Mouse (Mus musculus) urinary bladder, postnatal 14 days (tissue): ENCODE results near the gene Rasl2-9.
"Not testable (repeated sequence)": the region's sequence is repeated elsewhere in the genome, so short reads cannot be mapped to it uniquely, and the experiment has no call there.

Source experiments
- DNase-seq: peaks from one replicate; pipeline ENCODE4 v3.0.0; 2021; ENCODE audit warnings: low spot score

The Rasl2-9 gene

DNA sequence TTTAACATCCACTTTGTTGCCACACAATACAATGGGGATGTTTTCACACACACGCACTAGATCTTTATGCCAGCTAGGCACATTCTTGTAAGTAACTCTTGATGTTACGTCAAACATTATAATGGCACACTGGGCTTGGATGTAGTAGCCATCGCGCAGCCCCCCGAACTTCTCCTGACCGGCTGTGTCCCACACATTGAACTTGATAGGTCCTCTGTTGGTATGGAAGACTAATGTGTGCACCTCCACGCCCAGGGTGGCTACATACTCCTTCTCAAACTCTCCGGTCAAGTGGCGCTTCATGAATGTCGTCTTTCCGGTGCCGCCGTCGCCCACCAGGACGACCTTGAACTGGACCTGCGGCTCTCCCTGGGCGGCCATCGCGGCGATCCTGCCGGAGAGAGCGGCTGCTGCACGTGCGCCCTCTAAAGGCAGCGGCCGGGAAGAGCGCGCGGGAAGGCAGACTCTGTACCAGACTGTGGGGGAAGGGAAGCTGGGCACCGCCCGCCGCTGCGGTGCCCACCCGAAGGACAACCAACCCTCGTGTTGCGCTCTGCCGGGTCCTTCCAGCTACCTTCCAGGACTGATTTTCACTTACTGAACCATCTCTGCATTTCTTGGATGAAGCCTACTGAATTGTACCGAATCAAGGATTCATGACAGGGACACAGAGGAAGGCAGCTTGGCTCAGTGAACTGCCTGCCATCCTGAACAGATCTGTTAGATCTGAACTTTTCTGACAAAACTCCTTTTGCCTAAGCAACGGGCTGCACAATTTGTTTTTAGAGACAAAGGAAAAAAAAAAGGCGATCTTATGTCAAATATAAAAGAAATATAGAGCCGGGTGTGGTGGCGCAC lies at the start of gene Rasl2-9:
Rasl2-9 (minus strand) TSS at position 402 of the 858 bp plus-strand sequence.
- DNase-seq = peak; percentile 75

- DNase-seq = not testable (repeated sequence)
Observed at GRCm38 (mm10) chr7:5149570-5149969, 23.8 kb upstream of the Rasl2-9 start, which contains the start of gene Vmn1r55. TSS of gene Vmn1r55 (minus strand) at chr7:5149670.

- DNase-seq = no peak
Observed at GRCm38 (mm10) chr7:5125078-5125477, 672 bp downstream of the Rasl2-9 start.

- no peak for DNase-seq
Observed at GRCm38 (mm10) chr7:5116850-5117249, 8.9 kb downstream of the Rasl2-9 start, which contains the start of gene Rfpl4. TSS of gene Rfpl4 (minus strand) at chr7:5116950.

GRCm38 (mm10) chr7:5112701-5113100 lies 13.0 kb downstream of the Rasl2-9 start:
- no peak for DNase-seq

- DNase-seq = no peak
Observed at GRCm38 (mm10) chr7:5109301-5109700, 16.4 kb downstream of the Rasl2-9 start.

- DNase-seq = no peak
Observed at GRCm38 (mm10) chr7:5108272-5108671, 17.5 kb downstream of the Rasl2-9 start.

DNA sequence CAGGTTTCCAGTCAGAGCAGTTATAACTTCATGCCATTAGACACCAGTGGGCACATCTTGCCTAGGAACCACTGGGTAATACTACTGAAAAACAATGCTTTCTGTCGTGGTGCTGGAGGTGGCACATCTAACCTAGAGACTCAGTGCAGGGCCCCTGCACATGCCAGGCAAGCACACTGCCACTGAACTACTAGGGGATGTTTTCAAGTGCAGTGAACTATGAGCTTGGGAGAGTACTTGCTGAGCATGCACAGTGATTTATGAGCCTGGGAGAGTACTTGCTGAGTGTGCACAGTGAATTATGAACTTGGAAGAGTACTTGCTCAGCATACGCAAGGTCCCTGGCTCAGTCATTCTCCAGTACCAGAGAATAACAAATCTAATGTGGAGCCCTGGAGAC lies 23.2 kb downstream of the Rasl2-9 start:
- DNase-seq = no peak

GRCm38 (mm10) chr7:5101066-5101663 lies 24.6 kb downstream of the Rasl2-9 start:
- no peak for DNase-seq

DNA sequence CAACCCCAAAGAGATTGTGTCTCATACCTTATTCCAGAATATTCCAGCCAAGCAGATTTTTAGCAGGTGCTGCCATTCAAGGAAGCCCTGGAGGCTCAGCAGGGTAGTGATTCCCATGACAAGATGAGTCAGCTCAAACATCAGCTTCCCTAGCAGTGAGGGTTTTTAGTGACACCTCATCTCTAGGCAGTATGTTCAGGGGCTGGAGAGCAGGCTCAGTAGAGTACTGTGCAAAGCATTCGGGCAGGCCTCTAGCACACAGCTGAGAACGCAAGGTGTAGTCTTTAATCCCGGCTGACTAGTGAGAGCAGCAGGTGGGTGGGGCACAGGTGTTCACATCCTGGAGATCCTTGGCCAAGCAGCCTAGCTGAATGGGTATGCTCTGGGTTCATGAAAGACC lies 26.0 kb downstream of the Rasl2-9 start:
- DNase-seq = no peak

GRCm38 (mm10) chr7:5098769-5099168 lies 27.0 kb downstream of the Rasl2-9 start:
- no peak for DNase-seq

- no peak for DNase-seq
Observed at GRCm38 (mm10) chr7:5092831-5093510, 32.8 kb downstream of the Rasl2-9 start.

- DNase-seq = no peak
Observed at GRCm38 (mm10) chr7:5092381-5092780, 33.4 kb downstream of the Rasl2-9 start.

DNA sequence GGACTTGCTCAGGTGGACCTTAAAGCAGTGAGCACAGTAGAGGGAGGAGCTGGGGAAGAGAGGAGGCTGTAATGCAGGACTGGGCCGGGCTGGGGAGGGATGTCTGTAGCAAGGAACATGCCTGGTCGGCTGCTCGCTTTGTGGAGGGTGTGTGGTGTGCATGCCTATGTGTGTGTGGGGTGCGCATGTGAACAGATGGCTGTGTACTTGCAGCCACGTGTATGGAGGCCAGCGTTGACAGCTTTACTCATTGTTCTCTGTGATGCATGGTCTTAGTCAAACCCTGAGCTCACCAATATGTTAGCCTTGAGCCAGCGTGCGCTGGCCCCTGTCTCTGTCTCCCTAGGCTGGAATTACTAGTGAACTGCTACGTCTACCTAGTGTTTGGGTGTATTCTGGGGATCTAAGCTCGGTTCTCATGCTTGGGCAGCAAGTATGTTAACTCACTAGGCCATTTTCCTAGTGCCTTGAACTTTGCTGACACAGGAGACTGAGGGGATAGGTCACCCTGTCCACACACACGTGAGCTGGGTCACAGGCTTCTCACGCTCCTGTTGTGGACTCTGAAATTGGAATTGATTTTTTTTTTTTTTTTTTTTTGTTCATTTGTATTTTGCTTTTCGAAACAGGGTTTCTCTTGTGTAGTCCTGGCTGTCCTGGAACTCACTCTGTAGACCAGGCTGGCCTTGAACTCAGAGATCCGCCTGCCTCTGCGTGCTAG lies 34.6 kb downstream of the Rasl2-9 start:
- DNase-seq = no peak

DNA sequence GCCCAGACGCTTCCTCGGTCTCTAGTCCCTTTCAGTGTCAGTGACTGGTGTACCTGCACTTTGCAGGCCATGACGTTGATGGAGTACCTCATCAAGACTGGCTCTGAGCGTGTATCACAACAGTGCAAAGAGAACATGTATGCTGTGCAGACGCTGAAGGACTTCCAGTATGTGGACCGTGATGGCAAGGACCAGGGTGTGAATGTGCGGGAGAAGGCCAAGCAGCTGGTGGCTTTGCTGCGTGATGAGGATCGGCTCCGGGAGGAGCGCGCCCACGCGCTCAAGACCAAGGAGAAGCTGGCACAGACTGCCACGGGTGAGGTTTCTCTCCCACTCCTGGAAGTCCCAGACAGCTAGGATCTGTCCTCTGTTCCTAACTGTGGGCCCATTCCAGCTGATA lies 35.9 kb downstream of the Rasl2-9 start:
- DNase-seq = no peak

- DNase-seq = no peak
Observed at GRCm38 (mm10) chr7:5087886-5088285, 37.9 kb downstream of the Rasl2-9 start.

- no peak for DNase-seq
Observed at GRCm38 (mm10) chr7:5086921-5087440, 38.8 kb downstream of the Rasl2-9 start.

DNA sequence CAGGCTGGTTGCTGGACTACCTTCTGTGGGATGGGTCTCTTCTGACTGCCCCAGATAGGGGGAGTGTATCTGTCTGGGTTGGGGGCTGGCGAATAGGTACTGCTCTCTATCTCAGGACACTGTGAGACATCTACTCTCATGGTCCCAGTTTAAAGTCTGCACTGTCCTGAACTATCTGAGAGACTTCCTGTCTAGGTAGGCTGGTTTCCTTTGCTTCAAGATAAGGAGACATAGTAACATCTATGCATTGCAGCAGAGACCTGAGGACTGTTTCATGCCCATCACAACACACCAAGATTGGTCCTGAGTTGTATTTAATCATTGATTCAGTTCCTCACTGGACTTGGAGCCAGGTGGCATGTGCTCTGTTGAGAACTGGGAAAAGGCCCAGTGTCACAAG lies 40.2 kb downstream of the Rasl2-9 start:
- no peak for DNase-seq

DNA sequence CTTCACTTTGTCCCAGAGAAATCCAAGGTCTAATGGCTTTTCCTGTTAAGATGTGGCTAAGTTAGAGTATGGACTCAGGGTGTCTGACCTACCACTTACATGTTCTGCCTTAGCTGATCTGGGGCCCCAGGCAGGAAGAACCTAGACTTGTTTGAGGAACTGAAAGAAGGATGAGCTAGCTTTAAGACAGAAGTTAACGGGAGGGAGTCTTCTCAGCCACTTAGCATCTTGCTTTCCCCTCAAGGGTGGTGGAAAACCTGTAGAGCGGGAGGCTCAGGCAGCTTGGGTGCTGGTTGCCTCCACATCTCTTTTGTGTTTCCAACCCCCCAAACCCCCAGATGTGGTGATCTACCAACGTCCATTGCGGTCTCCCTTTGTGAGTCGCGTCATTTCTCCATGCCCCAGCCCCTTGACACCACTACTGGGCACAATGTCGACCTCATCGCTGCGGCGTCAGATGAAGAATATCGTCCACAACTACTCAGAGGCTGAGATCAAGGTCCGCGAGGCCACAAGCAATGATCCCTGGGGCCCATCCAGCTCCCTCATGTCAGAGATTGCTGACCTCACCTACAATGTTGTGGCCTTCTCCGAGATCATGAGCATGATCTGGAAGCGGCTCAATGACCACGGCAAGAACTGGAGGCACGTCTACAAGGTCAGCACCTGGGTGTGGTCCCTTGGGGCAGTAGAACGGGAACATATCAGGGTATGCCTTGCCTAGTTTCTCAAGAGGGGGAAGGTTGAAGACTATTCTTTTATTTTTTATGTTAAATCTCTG lies 42.2 kb downstream of the Rasl2-9 start:
- no peak for DNase-seq

- DNase-seq = no peak
Observed at GRCm38 (mm10) chr7:5081939-5082338, 43.8 kb downstream of the Rasl2-9 start.

- DNase-seq = no peak
Observed at GRCm38 (mm10) chr7:5081241-5081640, 44.5 kb downstream of the Rasl2-9 start.
